Mouse (Mus musculus) neural tube, embryonic 13.5 days (tissue): ENCODE results near the gene Lrig1. TPM values are rescaled to one million over a fixed set of nuclear protein-coding genes. Genes with fewer than 3 reads are reported as not detected.

ENCODE experiments used
- ATAC-seq: fragments of 200-750 bp; cut with Nextera tagmentation; 2 replicates; pipeline ENCODE4 v1.8.0; 2017; ENCODE audit warnings: low read depth, mild to moderate bottlenecking, moderate TSS enrichment, moderate library complexity
- H3K27ac ChIP-seq: fragments of 300-500 bp; sonication (generic); replicated peaks from 2 replicates; pipeline ENCODE4 v1.5.1; 2015; ENCODE audit warnings: moderate library complexity, mild to moderate bottlenecking, inconsistent platforms
- H3K27me3 ChIP-seq: fragments of 300-500 bp; sonication (generic); 2 replicates; pipeline ENCODE4 v1.6.1; 2015; ENCODE audit warnings: mild to moderate bottlenecking, inconsistent platforms
- H3K36me3 ChIP-seq: fragments of 300-500 bp; sonication (generic); 2 replicates; pipeline ENCODE4 v1.6.1; 2015; ENCODE audit warnings: mild to moderate bottlenecking, inconsistent platforms
- H3K4me1 ChIP-seq: fragments of 300-500 bp; sonication (generic); replicated peaks from 2 replicates; pipeline ENCODE4 v1.6.1; 2015; ENCODE audit warnings: inconsistent platforms
- H3K4me2 ChIP-seq: fragments of 300-500 bp; sonication (generic); 2 replicates; pipeline ENCODE4 v1.6.1; 2015; ENCODE audit warnings: inconsistent platforms, mild to moderate bottlenecking, moderate library complexity
- H3K4me3 ChIP-seq: fragments of 300-500 bp; sonication (generic); 2 replicates; pipeline ENCODE4 v1.5.1; 2015; ENCODE audit warnings: mild to moderate bottlenecking, inconsistent platforms
- H3K9ac ChIP-seq: fragments of 300-500 bp; sonication (generic); 2 replicates; pipeline ENCODE4 v1.6.1; 2015; ENCODE audit warnings: moderate library complexity, mild to moderate bottlenecking, inconsistent platforms
- H3K9me3 ChIP-seq: fragments of 300-500 bp; sonication (generic); 2 replicates; pipeline ENCODE4 v1.6.1; 2016; ENCODE audit warnings: inconsistent platforms
- WGBS: fragments of 180-500 bp; shearing (Covaris S2); methylation state at CpG from one replicate; pipeline ENCODE4 v1.1.7; 2015; 5-methylcytosine and 5-hydroxymethylcytosine counted together
- polyA plus RNA-seq: library from polyadenylated mRNA; unstranded; fragments of >200 nt; fragmentation: Nextera tagmentation; extraction: Ambion mirVana; gene quantifications from 2 replicates; pipeline ENCODE4 v1.2.1, GENCODE M21; 2015

Lrig1 gene
- polyA plus RNA-seq, 1 experiment from 2014 or later = 12.9 TPM

DNA sequence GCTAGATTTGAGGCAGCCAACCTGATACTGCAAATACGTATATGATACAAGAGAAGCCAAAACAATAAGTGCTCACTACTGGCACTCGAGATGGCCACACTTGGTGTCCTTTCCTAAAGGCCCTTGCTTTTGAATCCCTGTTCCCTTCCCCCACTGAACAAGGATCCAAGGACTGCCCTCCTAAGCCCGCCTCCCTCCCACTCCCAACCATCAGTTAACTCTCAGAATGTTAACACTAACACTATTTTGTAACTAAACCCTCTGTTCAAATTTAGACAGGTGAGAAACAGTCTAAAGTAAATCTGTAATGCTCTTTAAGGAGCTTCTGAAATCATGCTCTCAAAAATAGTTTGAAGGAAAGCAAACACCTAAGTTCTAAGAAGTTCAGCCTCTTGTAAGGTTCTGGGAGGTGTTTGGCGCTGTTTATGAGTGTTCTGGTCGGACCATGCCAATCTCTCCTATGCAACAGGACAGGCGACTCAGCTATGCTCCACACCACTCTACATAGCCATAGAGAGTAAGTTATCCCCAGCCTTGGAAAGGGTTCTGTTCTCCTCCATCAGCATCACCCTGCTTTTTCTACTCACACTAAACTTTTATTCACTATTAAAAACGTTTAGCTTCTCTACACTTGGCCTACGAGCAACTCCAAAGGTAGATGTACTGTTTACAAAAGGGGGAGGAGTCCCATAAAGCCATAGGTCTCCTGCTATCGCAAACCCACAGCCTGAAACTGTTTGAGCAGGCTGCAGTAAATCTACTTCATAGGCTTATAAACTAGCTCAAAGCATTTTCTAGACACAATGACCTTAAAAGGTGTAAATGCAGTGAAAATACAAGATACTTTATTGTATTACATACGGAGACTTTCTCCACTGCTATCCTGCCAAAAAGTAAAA, 3.5 kb downstream of the Lrig1 start:
- Histone ChIP-seq H3K4me2 (peak overlapping the region; percentile 93), H3K4me1 (peaks cover 89% of the 10 kb centered on the region), H3K9me3 (no peaks in the 10 kb centered on the region), H3K27ac (no peak overlapping the region), H3K36me3 (no peaks in the 10 kb centered on the region), H3K4me3 (peak overlapping the region; percentile 97), H3K9ac (peak overlapping the region; percentile 97), H3K27me3 (no peaks in the 10 kb centered on the region)
- no peak for ATAC-seq
- 31% methylated on average over 10 of the region's 10 CpGs for WGBS

- no peaks in the 10 kb centered on the region for H3K27me3 ChIP-seq
- no peaks in the 10 kb centered on the region for H3K36me3 ChIP-seq
- WGBS = 44% methylated on average over 9 of the region's 9 CpGs
- peaks cover 86% of the 10 kb centered on the region for H3K4me1 ChIP-seq
- no peak for ATAC-seq
- no peak overlapping the region for H3K9ac ChIP-seq
- H3K9me3 ChIP-seq = no peaks in the 10 kb centered on the region
- H3K27ac ChIP-seq = no peak overlapping the region
- H3K4me2 ChIP-seq = peak overlapping the region; percentile 93
- H3K4me3 ChIP-seq = peak overlapping the region; percentile 97
Measured at GRCm38 (mm10) chr6:94695121-94695930, 4.6 kb downstream of the Lrig1 start.

- Histone ChIP-seq H3K9me3 (no peaks in the 10 kb centered on the region), H3K27me3 (no peaks in the 10 kb centered on the region), H3K36me3 (no peaks in the 10 kb centered on the region), H3K4me2 (peak overlapping the region; percentile 93), H3K4me1 (peaks cover 92% of the 10 kb centered on the region), H3K27ac (no peak overlapping the region), H3K4me3 (no peak overlapping the region), H3K9ac (no peak overlapping the region)
- no peak for ATAC-seq
- 3% methylated on average over 1 of the region's 1 CpGs for WGBS
Measured at GRCm38 (mm10) chr6:94694481-94694880, 5.5 kb downstream of the Lrig1 start.

DNA sequence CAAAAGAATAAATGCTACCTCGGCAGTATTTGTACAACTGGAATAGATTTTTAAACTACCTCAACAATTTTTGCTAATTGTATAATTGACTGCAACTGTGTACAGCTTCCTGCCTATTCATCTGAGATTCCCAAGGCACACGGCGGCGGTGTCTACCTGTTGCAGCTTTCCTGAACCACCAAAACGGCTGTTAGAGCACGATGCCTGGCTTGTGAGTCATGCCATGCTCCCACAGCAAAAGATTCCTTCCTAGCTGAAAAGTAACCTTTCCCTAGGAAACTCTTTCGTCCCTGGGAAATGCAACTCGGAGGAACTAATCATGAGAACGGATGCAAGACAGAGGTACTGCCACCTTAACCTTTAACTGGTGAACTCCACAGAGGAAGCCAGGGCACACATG, 6.9 kb downstream of the Lrig1 start:
- ATAC-seq = no peak

DNA sequence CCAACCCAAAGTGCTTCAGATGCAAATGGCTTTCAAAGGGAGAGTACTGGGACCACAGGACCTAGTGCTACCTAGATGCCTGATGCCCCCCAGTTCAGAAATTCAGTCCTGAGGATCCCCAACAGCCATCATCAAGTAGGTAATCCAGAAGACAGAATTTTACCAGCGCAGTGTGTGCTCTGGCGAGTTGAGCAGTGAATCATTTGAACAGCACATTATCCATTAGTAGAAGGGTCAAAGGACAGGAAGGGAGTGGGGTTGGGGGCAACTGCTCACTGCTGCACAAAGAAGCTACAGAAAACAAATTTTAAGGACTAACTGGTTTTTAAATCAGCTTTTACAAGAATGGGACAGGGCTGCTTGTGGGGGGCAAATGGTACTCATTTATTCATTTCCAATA, 8.0 kb downstream of the Lrig1 start:
- Histone ChIP-seq H3K9me3 (no peaks in the 10 kb centered on the region), H3K4me3 (no peak overlapping the region), H3K27ac (no peak overlapping the region), H3K4me2 (peak overlapping the region; percentile 93), H3K4me1 (peaks cover 83% of the 10 kb centered on the region), H3K9ac (no peak overlapping the region), H3K36me3 (no peaks in the 10 kb centered on the region), H3K27me3 (no peaks in the 10 kb centered on the region)
- 22% methylated on average over 2 of the region's 2 CpGs for WGBS
- no peak for ATAC-seq

More for the DNA sequence above, 6.9 kb downstream of the Lrig1 start:
- no peak overlapping the region for H3K4me3 ChIP-seq
- no peaks in the 10 kb centered on the region for H3K27me3 ChIP-seq
- H3K4me1 ChIP-seq = peaks cover 85% of the 10 kb centered on the region
- no peaks in the 10 kb centered on the region for H3K9me3 ChIP-seq
- H3K27ac ChIP-seq = no peak overlapping the region
- no peak overlapping the region for H3K9ac ChIP-seq
- H3K36me3 ChIP-seq = no peaks in the 10 kb centered on the region
- peak overlapping the region; percentile 93 for H3K4me2 ChIP-seq
- WGBS = 75% methylated on average over 9 of the region's 9 CpGs

GRCm38 (mm10) chr6:94690247-94690646, 9.7 kb downstream of the Lrig1 start:
- Histone ChIP-seq H3K27ac (no peak overlapping the region), H3K4me1 (peaks cover 76% of the 10 kb centered on the region), H3K4me3 (no peak overlapping the region), H3K9ac (no peak overlapping the region), H3K36me3 (no peaks in the 10 kb centered on the region), H3K4me2 (no peak overlapping the region; the same call in 1 of the 2 replicates), H3K27me3 (no peaks in the 10 kb centered on the region), H3K9me3 (no peaks in the 10 kb centered on the region)
- 77% methylated on average over 7 of the region's 7 CpGs for WGBS
- no peak for ATAC-seq

DNA sequence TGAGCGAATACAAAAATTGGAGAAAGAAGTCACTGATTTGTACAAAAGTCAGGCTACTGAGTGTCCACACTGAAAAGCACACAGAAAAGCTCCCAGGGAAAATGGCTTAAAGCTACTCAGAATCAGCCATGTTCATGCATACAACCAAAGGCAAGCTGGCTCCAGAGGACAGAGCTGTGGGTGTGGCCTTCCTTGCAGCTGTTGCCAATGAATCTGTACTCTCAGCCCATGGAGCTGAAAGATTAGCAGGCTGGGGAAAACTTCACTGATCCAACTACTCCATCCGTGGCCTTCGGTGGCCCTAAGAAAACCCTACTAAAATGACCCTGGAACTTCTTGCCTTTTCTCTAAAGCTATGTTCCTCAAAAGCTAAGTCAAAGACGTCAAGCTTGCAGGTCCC, 11.2 kb downstream of the Lrig1 start:
- no peak overlapping the region for H3K9ac ChIP-seq
- peaks cover 76% of the 10 kb centered on the region for H3K4me1 ChIP-seq
- H3K4me2 ChIP-seq = no peak overlapping the region
- H3K9me3 ChIP-seq = no peaks in the 10 kb centered on the region
- no peaks in the 10 kb centered on the region for H3K36me3 ChIP-seq
- no peak for ATAC-seq
- H3K27ac ChIP-seq = no peak overlapping the region
- WGBS = 80% methylated on average over 4 of the region's 4 CpGs
- H3K4me3 ChIP-seq = no peak overlapping the region
- no peaks in the 10 kb centered on the region for H3K27me3 ChIP-seq

DNA sequence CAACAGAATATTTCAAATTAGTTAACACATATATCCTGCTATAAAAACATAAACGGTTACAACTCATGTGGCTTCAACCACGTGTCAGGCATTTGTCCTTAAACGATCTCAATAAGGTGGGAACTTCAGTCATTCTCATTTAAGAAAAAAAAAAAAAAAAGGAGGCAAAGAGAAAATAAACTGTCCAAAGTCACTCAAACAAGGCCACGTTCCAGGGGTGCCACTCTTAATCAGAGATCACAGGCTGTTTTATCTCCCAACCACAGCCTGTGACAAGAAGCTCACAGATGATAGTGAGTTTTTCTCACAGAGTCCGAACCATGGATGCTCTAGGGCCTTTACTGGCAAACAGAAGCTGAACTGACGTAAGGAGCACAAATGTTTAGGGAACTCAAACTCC, 13.9 kb downstream of the Lrig1 start:
- H3K4me3 ChIP-seq = no peak overlapping the region
- H3K9me3 ChIP-seq = no peaks in the 10 kb centered on the region
- no peak overlapping the region for H3K4me2 ChIP-seq
- 69% methylated on average over 6 of the region's 6 CpGs for WGBS
- no peaks in the 10 kb centered on the region for H3K36me3 ChIP-seq
- H3K4me1 ChIP-seq = peaks cover 70% of the 10 kb centered on the region
- no peak overlapping the region for H3K27ac ChIP-seq
- no peaks in the 10 kb centered on the region for H3K27me3 ChIP-seq
- H3K9ac ChIP-seq = no peak overlapping the region
- ATAC-seq = no peak

DNA sequence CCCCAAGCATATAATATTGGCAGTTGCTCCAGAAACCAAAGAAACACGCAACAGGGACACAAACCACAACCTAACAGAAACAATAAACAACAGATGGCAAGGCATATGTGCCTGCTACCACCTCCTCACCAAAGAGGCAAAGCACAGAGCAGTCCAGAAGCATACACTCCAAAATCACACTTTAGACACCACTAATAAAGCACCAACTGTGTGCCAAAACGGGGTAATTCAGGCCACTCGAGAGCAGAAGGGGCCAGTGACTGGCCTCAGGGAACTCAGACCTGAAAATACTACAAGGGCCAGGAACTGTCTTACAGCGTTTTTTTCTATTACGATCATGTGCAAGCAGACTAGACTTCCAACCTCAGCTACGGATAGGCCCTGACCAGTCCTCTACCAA, 14.3 kb downstream of the Lrig1 start:
- Histone ChIP-seq H3K4me1 (peaks cover 71% of the 10 kb centered on the region), H3K9ac (no peak overlapping the region), H3K27me3 (no peaks in the 10 kb centered on the region), H3K27ac (no peak overlapping the region), H3K4me3 (no peak overlapping the region), H3K4me2 (no peak overlapping the region), H3K9me3 (no peaks in the 10 kb centered on the region), H3K36me3 (no peaks in the 10 kb centered on the region)
- WGBS = 63% methylated on average over 6 of the region's 6 CpGs
- no peak for ATAC-seq

- H3K9ac ChIP-seq = no peak overlapping the region
- no peak for ATAC-seq
- no peak overlapping the region for H3K27ac ChIP-seq
- H3K4me2 ChIP-seq = no peak overlapping the region
- no peaks in the 10 kb centered on the region for H3K27me3 ChIP-seq
- no peaks in the 10 kb centered on the region for H3K9me3 ChIP-seq
- H3K4me1 ChIP-seq = peaks cover 68% of the 10 kb centered on the region
- no peak overlapping the region for H3K4me3 ChIP-seq
- WGBS = 58% methylated on average over 13 of the region's 13 CpGs
- no peaks in the 10 kb centered on the region for H3K36me3 ChIP-seq
Measured at GRCm38 (mm10) chr6:94684844-94685557, 15.0 kb downstream of the Lrig1 start.

DNA sequence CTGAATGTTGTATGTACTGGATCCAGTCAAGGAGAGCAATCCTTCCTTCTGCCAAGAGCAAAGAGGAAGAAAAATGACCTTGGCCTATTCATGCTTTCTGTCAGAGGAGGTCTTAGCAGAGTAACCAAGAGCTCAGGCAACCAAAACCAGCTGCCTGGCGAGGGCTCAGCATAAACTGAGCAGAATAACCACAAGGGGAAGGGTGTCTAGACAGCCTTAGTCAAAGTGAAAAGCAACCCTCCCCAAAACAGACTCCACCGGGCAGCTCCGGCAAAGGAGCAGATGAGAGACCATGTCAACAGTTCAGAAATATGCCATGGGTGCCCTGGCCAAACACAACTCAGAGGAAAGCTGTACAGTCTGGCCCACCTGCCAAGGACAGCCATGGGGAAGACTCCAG, 16.3 kb downstream of the Lrig1 start:
- Histone ChIP-seq H3K4me3 (no peak overlapping the region), H3K36me3 (no peaks in the 10 kb centered on the region), H3K4me1 (peaks cover 66% of the 10 kb centered on the region), H3K9me3 (no peaks in the 10 kb centered on the region), H3K4me2 (no peak overlapping the region), H3K27ac (no peak overlapping the region), H3K27me3 (no peaks in the 10 kb centered on the region), H3K9ac (no peak overlapping the region)
- ATAC-seq = 0 out of 2 replicates have a peak, but pooled peaks have one; percentile 17
- WGBS = 73% methylated on average over 3 of the region's 3 CpGs

- Histone ChIP-seq H3K4me2 (peak overlapping the region; percentile 30), H3K4me1 (peaks cover 72% of the 10 kb centered on the region), H3K9me3 (no peaks in the 10 kb centered on the region), H3K27ac (peak overlapping the region; percentile 61; the same call in 1 of the 2 replicates), H3K4me3 (no peak overlapping the region), H3K36me3 (no peaks in the 10 kb centered on the region), H3K9ac (no peak overlapping the region), H3K27me3 (no peaks in the 10 kb centered on the region)
- ATAC-seq = no peak
- 50% methylated on average over 6 of the region's 6 CpGs for WGBS
Measured at GRCm38 (mm10) chr6:94682270-94682618, 17.7 kb downstream of the Lrig1 start.
